Mouse (Mus musculus): ENCODE data around the gene Tnik.

Tnik gene

DNA sequence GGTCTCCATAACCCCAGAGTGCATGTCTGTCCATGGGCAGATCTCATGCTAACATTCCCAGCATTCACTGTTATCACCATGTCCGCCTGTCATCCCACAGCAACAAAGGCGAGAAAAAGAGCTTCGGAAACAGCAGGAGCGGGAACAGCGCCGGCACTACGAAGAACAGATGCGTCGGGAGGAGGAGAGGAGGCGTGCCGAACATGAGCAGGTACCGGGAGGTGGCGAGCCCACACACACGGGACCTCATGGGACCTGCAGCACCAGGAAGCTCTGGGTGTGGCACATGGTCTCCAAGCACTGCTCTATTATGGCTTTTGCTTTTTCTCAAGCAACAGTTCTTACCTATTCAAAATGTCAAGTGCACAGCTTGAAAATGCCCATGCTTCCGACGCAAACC is 330.9 kb downstream of the Tnik start:
- in situ Hi-C loops (cut with MboI, MseI), result no loop called here

DNA sequence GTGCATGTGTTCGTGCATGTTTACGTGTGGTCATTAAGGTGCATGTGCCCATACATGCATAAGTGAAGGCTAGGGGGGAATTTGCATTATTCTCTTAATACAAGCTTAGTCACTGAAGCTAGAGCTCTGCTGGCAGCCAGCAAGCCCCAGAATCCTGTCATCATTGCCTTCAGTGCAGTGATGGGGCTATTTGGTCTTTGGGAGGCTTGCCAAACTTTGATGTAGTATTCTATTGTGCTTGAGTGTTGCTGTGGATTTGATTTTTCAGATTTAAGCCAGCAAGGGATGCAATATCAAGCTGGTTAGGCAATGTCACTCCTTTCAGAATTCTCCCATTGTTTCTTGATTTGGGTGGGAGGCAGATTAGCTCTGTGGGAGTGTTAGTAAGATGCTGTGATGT is 336.5 kb downstream of the Tnik start:
- in situ Hi-C loops (cut with MboI, MseI), result no loop called here

DNA sequence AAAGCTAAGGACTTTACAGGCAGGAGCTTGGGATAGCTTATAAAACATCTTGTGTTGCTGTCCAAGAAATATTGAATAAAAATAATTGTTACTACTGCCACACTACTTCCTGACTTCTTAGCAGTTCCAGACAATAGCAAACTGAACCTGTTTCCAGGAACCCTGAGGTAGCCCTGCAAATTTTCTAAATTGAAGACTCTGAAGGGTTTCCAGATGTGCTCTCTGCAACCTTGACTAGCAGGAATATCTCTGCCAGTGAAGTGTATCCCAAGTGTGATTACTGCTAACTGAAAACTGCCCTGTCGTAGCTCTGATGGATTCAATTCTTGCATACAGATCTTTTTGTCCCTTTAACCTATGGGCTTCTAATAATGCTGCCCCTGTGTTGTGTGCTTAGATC is 343.7 kb downstream of the Tnik start:
- in situ Hi-C loops (cut with MboI, MseI), result no loop called here

DNA sequence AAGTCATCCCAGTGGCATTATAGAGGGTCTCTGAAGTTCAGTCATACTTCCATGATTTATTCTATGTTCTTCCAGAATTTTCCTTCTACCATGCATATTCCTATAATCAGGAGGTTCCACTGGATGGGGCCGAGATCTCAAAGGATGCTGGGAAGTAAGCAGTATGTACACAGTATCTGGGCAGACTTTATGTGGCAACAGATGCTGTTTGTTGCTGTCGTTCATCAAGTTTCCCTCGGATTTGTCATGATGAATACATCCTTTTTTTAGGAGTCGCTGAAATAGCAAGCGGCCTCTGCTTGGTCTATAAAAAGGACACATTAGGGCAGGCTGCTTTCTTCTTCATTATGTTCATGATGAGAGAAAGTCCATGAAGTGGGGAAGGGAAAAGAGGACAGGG is 349.3 kb downstream of the Tnik start:
- in situ Hi-C loops (cut with MboI, MseI), result no loop called here

DNA sequence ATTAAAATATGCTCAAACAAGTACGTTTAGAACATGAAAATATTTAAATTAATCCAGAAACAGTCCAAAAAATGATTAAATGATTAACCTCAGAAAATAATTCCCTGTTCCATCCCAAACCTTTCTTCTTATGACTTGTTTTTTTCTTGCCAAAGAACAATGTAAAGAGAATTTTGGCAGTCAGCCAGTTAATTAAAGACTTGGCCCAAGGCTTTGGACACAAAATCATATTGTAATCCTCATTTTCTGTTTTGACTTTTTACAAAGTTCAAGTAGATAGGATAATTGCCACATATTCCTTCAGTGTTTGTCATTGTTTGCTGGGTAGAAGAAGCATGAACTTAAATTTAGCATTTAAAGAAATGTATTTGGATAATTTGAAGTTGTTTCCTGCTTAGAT is 353.4 kb downstream of the Tnik start:
- in situ Hi-C loops (cut with MboI, MseI), result no loop called here

DNA sequence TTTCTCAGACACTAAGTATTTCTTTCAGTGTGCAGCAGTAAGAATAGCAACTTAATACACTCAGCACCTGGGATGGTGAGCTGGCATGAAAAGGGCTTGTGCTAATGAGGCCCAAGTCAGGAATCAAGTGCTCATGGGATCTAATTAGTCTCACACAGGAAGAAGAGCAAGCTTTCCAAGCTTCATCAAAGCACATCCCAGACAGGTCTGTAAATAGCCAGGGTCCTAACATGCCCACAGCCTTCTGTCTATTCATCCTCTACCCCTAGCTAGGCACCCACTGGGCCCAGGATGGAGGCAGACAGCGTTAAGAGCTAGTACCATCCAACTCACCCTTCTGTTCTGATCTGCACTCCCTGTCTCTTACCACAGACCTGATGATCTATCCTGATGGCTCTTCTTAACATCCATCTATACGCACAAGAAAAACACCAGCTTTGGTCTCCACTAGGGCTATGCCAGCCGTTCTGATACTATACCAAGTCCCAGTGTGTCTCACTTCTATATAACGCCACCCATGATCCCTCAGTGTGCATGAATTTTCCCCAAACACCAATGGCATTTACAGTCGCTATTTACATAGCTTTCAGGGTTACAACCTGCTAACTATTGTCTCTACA is 354.1 kb downstream of the Tnik start:
- in situ Hi-C loops (cut with MboI, MseI), result no loop called here

DNA sequence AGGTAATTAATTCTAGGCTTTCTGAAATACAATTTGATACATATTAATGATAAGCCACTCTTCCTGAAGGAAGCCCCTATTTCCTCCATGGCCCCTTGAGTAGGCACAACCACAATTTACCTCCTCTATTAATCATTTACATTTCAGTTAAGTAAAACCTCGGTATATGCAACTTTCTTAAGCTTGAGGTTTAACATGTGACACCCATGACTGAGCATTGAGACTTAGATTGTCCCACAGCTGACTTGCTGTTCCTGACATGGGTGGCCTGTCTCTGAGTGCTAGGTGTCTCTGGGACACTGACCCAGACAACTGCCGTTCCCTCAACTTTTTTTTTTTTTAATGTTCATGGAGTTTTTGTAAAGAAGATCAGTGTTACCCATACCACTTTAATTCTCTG is 358.8 kb downstream of the Tnik start:
- in situ Hi-C loops (cut with MboI, MseI), result no loop called here

DNA sequence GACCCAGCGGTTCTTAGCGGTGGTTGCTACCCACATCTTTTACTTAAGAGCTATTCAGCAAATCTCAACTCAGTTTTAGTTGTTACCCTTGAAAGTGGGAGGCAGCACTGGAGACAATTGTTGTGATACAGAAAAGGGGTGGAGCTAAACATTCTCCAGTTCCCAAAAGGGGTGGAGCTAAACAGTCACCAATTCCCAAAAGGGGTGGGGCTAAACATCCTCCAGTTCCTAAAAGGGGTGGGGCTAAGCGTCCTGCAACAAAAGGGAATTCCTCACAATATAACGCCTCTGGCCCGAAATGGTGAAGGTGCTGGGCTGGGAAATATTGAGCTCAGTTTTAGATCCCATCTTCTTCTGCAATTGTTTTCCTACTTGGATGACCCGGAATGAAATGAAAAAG is 363.8 kb downstream of the Tnik start:
- in situ Hi-C loops (cut with MboI, MseI), result no loop called here

DNA sequence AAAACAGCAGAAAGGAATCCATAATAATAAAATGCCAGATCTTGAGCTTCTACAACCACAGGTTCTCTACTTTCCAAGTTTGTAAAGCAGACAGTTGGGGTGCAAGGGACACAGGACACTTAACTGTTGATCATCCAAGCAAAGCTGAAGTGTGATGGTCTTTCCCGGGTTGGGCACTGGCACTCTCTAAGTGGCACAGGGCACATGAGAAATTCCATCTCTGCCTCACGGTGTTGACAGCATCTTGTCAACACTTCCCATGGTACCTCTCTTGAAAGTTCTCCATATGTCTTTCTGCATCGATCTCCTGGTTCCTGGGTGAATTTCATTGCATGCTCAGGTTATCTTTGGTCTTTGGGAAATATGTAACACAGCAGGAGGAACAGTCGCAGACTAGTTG is 373.8 kb downstream of the Tnik start:
- in situ Hi-C loops (cut with MboI, MseI), result no loop called here

DNA sequence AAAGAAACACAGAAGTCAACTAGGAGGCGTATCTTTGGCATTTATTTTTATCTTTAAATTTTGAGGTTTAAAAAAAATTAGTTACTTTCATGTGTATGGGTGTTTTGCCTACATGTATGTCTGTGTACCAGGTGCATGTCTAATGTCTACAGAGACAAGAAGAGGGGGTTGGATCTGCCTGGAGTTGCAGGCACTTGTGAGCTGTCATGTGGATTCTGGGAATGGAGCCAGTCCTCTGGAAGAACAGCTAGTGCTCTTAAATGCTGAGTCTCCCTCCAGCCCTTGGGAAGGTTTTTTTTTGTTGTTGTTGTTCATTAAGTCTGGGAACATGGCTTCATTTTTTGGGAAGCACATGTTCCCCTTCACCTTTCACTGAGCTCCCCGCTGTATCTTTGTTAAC is 375.9 kb downstream of the Tnik start:
- in situ Hi-C loops (cut with MboI, MseI), result no loop called here

DNA sequence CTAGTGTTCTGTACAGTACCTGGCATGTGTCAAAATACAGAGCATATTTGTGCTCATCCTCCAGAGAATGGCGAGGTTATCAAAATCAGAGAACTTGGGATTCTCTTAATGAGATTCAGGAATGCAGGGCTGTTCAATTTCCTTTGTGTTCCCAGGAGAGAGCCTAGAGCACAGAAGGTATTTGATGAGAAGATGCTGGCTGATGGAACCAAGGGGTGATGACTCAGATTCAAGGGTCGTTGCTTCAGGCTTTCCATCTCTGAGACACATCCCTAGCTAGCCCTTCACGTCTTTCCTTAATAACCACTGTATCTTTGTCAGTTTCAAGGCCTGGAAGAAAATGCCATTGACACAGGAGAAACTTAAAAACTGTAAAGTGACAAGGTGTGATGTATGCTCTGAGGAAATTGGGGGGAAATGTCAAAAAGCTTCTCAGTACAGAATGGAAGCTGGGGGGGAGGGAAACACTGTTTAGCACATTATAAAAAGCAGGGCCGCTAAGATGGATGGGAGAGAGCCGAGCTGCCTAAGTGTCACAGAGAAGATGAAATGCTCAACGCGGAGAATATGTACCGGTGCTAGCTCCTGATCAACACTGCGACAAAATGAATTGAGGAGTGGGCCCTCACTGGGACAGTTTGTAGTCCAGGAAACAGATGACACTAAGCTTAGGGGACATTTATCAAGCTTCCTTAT is 380.4 kb downstream of the Tnik start:
- in situ Hi-C loops (cut with MboI, MseI), result no loop called here

DNA sequence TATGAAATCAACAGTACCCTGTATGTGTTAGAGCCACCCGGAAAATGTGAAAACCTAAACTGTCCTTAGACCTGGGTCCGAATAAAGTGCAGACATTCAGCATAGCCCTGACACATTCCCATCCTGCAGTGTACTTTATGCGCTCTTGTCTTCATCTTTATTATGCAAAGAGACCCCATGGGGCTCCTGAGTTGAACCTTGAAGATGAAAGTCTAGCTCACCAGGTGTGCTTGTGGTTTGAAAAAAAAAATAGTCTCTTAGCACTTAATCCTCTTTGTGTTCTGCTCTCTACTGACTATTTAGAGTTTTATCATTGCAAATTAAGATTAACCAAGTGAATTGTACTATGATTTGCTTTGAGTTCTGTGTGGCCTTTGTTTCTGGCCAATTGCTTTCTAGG is 389.6 kb downstream of the Tnik start:
- in situ Hi-C loops (cut with MboI, MseI), result no loop called here

DNA sequence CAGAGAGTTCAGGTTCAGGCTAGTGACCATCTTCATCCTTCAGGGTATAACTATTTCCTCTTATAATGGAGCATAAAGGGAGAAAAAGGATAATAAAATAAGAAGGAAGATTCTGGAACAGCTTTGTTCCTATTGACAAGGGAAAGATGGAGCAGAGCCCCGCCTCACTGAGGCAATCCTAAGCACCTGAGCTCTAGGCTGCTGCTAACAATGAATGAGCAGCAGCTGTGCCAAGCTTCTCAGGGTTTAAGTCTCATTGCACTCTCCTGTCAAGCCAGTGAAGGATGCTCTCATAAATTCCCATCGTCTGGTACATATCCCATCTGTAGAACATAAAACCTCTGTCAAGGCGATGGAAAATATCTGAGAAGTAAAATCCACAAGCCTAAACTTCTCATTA is 390.0 kb downstream of the Tnik start:
- in situ Hi-C loops (cut with MboI, MseI), result no loop called here

DNA sequence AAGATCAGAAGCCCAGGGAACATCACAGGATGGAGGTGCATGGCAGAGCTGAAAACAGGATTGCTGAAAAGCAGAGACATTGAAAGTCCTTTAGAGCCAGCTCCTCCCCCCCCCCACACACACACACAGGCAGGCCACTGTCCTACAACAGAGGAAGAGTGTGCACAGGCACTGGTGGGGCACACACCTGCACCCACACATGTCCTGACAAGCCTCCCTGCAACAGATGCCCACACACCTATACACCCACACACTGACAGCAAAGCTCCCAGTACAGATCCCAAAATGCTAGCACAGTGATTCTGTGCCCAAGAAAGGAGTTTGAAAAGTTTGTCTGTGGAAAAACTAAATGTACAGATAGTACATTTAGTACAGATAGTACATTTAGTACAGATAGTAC is 391.7 kb downstream of the Tnik start:
- in situ Hi-C loops (cut with MboI, MseI), result no loop called here

DNA sequence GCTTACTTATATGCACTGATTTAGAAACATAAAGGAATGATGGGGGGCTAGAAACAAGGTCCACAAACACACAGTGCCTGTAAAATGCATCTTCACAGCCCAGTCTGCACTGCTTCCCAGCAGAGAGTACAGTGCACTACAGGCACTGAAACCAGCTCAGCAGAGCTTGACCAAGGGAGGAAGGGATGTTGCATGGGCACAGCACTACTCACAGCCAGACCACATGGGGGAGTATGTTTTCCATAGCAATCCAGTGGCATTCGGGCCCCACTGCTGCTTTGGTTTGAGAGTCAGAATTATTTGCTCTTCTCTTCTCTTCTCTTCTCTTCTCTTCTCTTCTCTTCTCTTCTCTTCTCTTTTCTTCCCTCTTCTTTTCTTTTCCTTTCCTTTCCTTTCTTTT is 395.3 kb downstream of the Tnik start:
- in situ Hi-C loops (cut with MboI, MseI), result no loop called here

DNA sequence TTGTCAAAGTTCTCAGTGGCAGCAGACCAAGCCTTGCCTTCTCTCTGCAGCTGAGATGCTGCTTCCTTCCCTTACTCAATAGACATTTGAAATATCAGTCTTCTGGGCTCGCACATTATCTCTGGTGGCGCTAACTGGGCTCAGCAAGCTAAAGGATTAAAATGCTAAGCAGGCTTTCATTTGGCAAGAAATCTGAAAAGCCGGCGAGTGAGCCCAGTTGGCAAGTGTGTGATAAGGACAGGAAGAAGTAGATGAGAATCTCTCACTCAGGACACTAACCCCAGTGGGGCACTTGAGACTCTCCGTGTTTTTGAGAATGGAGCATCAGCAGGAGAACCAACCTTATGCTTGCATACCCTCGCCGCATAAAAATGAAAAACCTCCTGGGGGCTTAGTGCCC is 417.8 kb downstream of the Tnik start:
- in situ Hi-C loops (cut with MboI, MseI), result no loop called here

DNA sequence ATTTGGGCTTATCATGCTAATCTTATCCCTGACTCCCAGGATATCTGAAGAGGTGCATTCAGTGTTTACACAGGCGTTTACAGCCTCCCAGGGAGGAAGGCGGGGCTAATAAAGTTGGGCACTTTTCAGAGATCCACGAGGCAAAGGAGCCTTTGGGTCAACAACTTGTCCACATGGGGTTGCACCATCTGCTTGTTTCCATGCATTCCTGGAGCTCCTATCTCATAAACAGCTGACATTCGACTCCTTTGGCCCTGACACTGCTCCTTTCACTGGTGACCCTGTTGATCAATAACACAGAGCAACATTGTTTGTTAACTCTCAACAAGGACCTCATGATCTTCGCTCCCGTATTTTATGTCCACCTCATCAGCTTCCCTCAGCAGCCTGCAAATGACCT is 418.9 kb downstream of the Tnik start:
- in situ Hi-C loops (cut with MboI, MseI), result no loop called here

DNA sequence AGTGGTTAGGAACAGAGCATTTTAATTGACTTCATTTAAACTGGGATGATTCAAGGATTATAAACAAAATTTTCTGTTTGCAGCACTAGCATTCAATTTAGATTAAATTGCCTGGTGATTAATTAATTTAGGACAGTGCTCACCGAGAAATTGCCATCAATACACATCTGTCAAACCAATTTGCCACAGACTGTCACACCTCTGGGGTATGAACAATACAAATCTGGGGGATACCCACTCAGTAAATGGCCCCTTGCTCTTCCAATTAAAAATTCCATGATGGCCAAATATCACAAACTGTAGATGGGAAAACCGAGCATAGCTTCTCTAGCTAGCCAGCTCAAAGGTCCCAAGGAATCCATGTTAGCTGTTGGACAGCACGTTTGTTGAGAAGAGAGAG is 419.4 kb downstream of the Tnik start:
- in situ Hi-C loops (cut with MboI, MseI), result no loop called here

DNA sequence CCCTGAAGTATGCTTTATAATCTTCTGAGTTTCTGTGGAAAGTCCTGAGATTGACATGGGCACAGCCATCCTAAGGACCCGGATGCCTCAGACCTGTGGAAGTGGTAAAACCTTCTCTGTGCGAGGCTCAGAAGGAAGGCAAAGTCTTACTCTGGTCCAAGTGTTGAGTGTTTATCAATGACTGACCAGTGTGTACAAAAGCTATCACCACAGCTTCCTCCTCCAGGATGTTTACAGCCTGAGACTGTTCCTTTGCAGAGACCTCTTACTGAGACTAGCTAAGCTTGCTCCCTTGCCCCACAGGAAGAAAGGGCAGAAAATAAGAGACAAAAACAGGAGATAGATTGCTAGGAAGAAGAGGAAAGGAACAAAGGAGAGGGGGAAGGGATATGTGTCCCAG is 422.5 kb downstream of the Tnik start:
- in situ Hi-C loops (cut with MboI, MseI), result no loop called here

DNA sequence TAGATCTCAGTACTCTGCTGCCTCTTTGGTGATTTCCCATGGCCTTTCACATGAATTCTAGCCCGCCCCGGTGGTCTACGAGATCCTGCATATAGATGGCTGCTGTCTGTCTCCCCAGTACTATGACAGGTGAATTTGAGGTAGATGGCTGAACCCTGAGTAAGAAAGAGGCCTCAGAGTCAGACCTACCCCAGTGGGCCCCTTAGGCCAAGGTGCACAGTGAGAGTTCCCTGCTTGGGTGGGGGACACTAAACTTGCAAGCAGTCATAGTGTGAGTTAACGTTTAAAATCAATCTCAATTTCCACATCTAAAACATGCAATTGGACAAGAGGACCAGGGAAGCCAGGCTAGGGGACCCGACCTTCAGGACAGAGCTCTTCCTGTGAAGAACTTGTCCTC is 431.8 kb downstream of the Tnik start:
- in situ Hi-C loops (cut with MboI, MseI), result no loop called here

DNA sequence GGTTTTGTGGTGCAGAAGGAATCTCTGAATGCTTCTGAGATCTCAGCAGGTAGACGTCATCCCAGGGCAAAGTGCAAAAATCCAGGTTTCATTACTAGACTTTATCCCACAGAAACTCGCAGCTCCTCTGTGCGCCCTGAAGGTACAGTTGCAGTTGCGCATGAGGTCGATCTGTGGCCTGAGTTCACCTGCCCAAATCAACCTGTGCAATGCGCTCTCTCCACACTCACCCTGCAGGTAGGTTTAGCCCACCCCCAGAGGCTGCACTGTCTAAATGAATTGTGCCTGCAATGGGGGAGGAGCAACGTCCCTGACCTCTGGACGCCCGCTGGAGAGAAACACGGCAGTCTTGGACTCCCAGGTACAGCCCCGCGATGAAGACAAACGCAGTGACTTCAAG is 432.6 kb downstream of the Tnik start:
- in situ Hi-C loops (cut with MboI, MseI), result no loop called here

DNA sequence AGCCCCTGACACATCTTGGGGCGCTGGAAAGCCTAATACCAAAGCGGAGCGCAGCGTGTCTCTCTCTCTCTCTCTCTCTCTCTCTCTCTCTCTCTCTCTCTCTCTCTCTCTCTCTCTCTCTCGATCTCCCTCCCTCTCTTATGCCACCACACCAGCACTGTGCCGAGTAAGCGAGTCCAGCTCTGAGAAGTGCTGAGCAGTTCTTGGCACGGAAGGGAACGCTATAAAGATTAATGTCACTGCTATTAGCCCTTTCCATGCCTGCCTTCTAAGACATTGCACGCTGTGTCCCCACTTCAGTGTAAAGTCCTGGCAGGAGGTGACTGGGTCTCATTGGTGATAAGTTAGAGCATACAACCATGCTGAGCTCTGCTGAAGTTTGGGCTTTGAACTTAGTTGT is 433.1 kb downstream of the Tnik start:
- in situ Hi-C loops (cut with MboI, MseI), result no loop called here

DNA sequence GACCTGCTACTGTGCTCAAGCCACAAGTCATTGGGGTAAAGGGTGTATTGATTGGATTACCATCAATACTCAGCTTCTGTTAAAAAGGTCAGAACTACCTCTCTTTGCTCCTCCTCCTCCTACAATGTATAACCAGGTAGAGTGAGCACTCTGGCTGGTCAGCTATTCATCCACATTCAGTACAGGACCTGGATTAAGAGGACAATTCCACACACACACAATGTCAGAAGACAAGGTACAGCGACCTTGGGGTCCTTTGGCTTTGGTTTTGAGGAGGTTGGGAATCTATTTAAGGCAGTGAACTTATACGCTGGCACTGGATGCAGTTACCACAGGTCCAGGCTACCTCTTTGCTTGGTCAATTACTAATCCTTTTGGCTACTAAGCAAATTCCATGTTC is 434.8 kb downstream of the Tnik start, which contains the start of gene Slc2a2:
Gene Slc2a2, plus strand, starts transcription at position 107 of the 400 bp plus-strand sequence.
- in situ Hi-C loops (cut with MboI, MseI), result no loop called here

DNA sequence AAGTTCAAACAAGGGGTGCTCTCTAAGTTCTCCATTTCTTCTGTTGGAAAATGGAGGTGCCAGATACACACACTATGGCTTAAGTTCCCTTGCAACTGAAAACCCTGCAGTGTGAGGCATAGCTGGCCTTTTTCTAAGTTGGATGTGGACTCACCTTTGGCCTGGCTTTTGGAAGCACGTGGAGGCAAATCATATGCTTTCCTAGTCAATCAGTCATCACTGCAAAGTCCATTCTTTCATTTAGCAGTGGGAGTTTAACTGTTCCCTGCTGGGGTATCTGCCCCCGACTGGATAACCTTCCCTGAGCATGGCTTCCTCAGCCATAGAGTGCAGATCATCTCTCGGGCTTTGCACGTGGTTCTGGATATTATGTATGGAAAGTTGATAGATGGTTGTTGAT is 436.6 kb downstream of the Tnik start:
- in situ Hi-C loops (cut with MboI, MseI), result no loop called here
